Mouse (Mus musculus): Measurements from ENCODE around the gene Drosha.

- TF ChIP-seq CTCF (IDR thresholded peaks at IDR 0.05; ENCODE audit: low read depth, low read length) (no peak), POLR2A (IDR thresholded peaks at IDR 0.05; ENCODE audit: borderline replicate concordance, low read depth, low read length) (no peak)
These were observed 30.3 kb upstream of the Drosha start for GRCm38 (mm10) chr15:12794311-12794710.

Measured in bone marrow macrophage, adult 2 months (primary cell).